Mouse (Mus musculus) midbrain, embryonic 16.5 days (tissue): Measurements from ENCODE around the gene Pigz. TPM values are rescaled to one million over a fixed set of nuclear protein-coding genes. Genes with fewer than 3 reads are reported as not detected.

Experiments used
- ATAC-seq: fragments of 200-750 bp; cut with Nextera tagmentation; 2 replicates; pipeline ENCODE4 v1.8.0; 2017; ENCODE audit warnings: moderate TSS enrichment
- H3K27ac ChIP-seq: fragments of 300-500 bp; sonication (generic); 2 replicates; pipeline ENCODE4 v1.5.1; 2014; ENCODE audit warnings: mild to moderate bottlenecking, low read length, mixed read lengths
- H3K27me3 ChIP-seq: fragments of 300-500 bp; sonication (generic); 2 replicates; pipeline ENCODE4 v1.6.1; 2014; ENCODE audit warnings: low read depth, low read length, mixed read lengths; ENCODE audit not compliant: control insufficient read depth, insufficient read depth
- H3K36me3 ChIP-seq: fragments of 300-500 bp; sonication (generic); 2 replicates; pipeline ENCODE4 v1.6.1; 2014; ENCODE audit warnings: mild to moderate bottlenecking, low read length, moderate library complexity, mixed read lengths; ENCODE audit not compliant: control insufficient read depth, insufficient read depth
- H3K4me1 ChIP-seq: fragments of 300-500 bp; sonication (generic); 2 replicates; pipeline ENCODE4 v1.6.1; 2014; ENCODE audit warnings: mild to moderate bottlenecking, low read length, mixed read lengths; ENCODE audit not compliant: control insufficient read depth, insufficient read depth
- H3K4me2 ChIP-seq: fragments of 300-500 bp; sonication (generic); 2 replicates; pipeline ENCODE4 v1.6.1; 2014; ENCODE audit warnings: mild to moderate bottlenecking, low read length, mixed read lengths
- H3K4me3 ChIP-seq: fragments of 300-500 bp; sonication (generic); 2 replicates; pipeline ENCODE4 v1.5.1; 2014; ENCODE audit warnings: low read depth, mild to moderate bottlenecking, low read length, moderate library complexity, mixed read lengths
- H3K9ac ChIP-seq: fragments of 300-500 bp; sonication (generic); 2 replicates; pipeline ENCODE4 v1.6.1; 2014; ENCODE audit warnings: low read depth, low read length, mixed read lengths
- H3K9me3 ChIP-seq: fragments of 300-500 bp; sonication (generic); replicated peaks from 2 replicates; pipeline ENCODE4 v1.6.1; 2014; ENCODE audit warnings: mild to moderate bottlenecking, low read length, mixed read lengths; ENCODE audit not compliant: control insufficient read depth, poor library complexity, severe bottlenecking
- WGBS: fragments of 180-500 bp; shearing (Covaris S2); extraction: QIAGEN DNeasy Blood & Tissue Kit; methylation state at CpG from one replicate; pipeline ENCODE4 v1.1.7; 2014; 5-methylcytosine and 5-hydroxymethylcytosine counted together
- microRNA-seq: library from miRNA; unstranded; fragments of <30 nt; microRNA quantifications from one replicate; pipeline ENCODE4, GENCODE M21; 2017
- polyA plus RNA-seq: library from polyadenylated mRNA; unstranded; fragments of >200 nt; fragmentation: Nextera tagmentation; extraction: Ambion mirVana; gene quantifications from 2 replicates; pipeline ENCODE4 v1.2.1, GENCODE M21; 2015

Pigz gene
- polyA plus RNA-seq, 1 experiment from 2014 or later = 3.5 TPM

DNA sequence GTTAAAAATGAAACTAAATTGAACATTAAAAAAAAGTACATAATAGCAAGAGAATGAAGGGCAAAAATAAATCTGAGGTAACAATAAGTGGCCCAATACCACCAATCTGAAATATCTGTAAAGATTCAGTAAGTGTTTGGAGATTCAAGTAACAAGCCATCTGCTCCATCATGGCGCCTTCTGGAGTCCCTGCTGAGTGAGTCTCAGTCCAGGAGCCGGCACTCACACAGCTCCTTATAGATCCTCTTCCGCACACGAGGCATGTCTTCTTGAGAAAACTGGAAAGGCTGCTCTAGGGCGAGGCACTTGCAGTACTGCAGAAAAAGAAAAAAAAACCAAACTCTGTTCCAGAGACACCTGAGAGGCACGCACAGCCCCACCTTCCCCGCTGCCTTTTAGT, 29.6 kb downstream of the Pigz start:
- WGBS = 90% methylated on average over 7 of the region's 7 CpGs

GRCm38 (mm10) chr16:31975258-31975657, 41.6 kb downstream of the Pigz start:
- no peak for ATAC-seq
- H3K9ac ChIP-seq = no peak overlapping the region
- H3K4me1 ChIP-seq = no peaks in the 10 kb centered on the region
- no peak overlapping the region for H3K4me3 ChIP-seq
- no peaks in the 10 kb centered on the region for H3K9me3 ChIP-seq
- H3K27ac ChIP-seq = no peak overlapping the region
- H3K36me3 ChIP-seq = peaks cover 21% of the 10 kb centered on the region
- no peak overlapping the region for H3K4me2 ChIP-seq
- 95% methylated on average over 4 of the region's 4 CpGs for WGBS
- no peaks in the 10 kb centered on the region for H3K27me3 ChIP-seq

More for the DNA sequence above, 29.6 kb downstream of the Pigz start:
- no peaks in the 10 kb centered on the region for H3K9me3 ChIP-seq
- no peaks in the 10 kb centered on the region for H3K4me1 ChIP-seq
- no peak for ATAC-seq
- peaks cover 43% of the 10 kb centered on the region for H3K36me3 ChIP-seq
- no peak overlapping the region for H3K4me3 ChIP-seq
- no peaks in the 10 kb centered on the region for H3K27me3 ChIP-seq
- H3K27ac ChIP-seq = no peak overlapping the region
- H3K4me2 ChIP-seq = no peak overlapping the region
- H3K9ac ChIP-seq = no peak overlapping the region

DNA sequence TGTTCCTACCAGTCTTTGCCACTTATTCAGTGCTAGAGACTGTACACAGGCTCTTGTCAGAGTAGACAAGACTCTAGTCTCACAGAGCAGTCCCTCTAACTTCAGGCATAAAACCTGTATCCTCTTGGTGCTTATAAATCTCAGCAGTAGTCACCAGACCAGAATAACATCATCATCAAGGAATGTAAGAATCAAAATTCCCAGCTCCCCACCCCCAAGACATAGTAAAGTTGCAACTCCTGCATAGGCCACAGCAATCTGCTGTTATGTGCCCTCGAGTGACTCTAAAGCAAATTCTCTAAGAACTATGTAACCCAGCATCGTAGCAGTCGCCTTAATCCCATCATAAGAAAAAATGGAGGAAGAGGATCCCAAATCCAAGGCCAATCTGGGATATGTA, 45.9 kb downstream of the Pigz start:
- no peak overlapping the region for H3K4me3 ChIP-seq

GRCm38 (mm10) chr16:31980946-31981345, 47.3 kb downstream of the Pigz start:
- no peak overlapping the region for H3K9ac ChIP-seq
- H3K27me3 ChIP-seq = no peaks in the 10 kb centered on the region
- no peak for ATAC-seq
- no peak overlapping the region for H3K4me3 ChIP-seq
- H3K27ac ChIP-seq = no peak overlapping the region
- H3K4me2 ChIP-seq = no peak overlapping the region
- WGBS = 80% methylated on average over 5 of the region's 5 CpGs
- H3K9me3 ChIP-seq = no peaks in the 10 kb centered on the region
- H3K36me3 ChIP-seq = peaks cover 15% of the 10 kb centered on the region
- no peaks in the 10 kb centered on the region for H3K4me1 ChIP-seq

More for the DNA sequence above, 45.9 kb downstream of the Pigz start:
- H3K27ac ChIP-seq = no peak overlapping the region
- H3K27me3 ChIP-seq = no peaks in the 10 kb centered on the region
- no peak overlapping the region for H3K4me2 ChIP-seq
- H3K9ac ChIP-seq = no peak overlapping the region
- no peaks in the 10 kb centered on the region for H3K4me1 ChIP-seq
- 94% methylated on average over 3 of the region's 3 CpGs for WGBS
- ATAC-seq = no peak
- no peaks in the 10 kb centered on the region for H3K9me3 ChIP-seq
- peaks cover 19% of the 10 kb centered on the region for H3K36me3 ChIP-seq

GRCm38 (mm10) chr16:31992039-31992438, 58.4 kb downstream of the Pigz start:
- no peak overlapping the region for H3K27ac ChIP-seq
- H3K9me3 ChIP-seq = no peaks in the 10 kb centered on the region
- no peak overlapping the region for H3K4me3 ChIP-seq
- H3K27me3 ChIP-seq = no peaks in the 10 kb centered on the region
- no peaks in the 10 kb centered on the region for H3K4me1 ChIP-seq
- no peak for ATAC-seq
- no peak overlapping the region for H3K4me2 ChIP-seq
- H3K9ac ChIP-seq = no peak overlapping the region
- 59% methylated on average over 1 of the region's 1 CpGs for whole genome bisulfite sequencing
- peaks cover 15% of the 10 kb centered on the region for H3K36me3 ChIP-seq

DNA sequence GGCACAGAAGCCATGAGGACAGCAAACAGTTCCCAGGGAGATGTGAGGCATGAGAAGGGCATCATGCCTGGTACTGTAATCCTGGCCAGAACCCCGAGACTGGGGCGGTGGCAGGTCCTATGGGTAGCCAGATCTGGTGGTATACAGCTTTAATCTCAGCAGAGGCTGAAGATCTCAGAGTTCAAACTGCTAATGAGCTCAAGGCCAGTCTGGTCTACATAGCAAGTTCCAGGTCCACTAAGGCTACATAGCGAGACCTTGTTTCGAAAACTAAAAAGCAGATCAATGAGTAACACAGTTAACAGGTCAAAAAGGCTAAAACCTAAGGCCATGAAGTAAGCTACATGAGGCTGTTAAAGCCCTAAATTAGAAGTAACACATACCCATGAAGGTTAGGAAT, 59.5 kb downstream of the Pigz start:
- Histone ChIP-seq H3K27ac (no peak overlapping the region), H3K36me3 (peaks cover 13% of the 10 kb centered on the region), H3K4me2 (no peak overlapping the region), H3K9me3 (no peaks in the 10 kb centered on the region), H3K4me3 (no peak overlapping the region), H3K4me1 (no peaks in the 10 kb centered on the region), H3K27me3 (no peaks in the 10 kb centered on the region), H3K9ac (no peak overlapping the region)
- no peak for ATAC-seq
- over 99% methylated on average over 4 of the region's 4 CpGs for WGBS

DNA sequence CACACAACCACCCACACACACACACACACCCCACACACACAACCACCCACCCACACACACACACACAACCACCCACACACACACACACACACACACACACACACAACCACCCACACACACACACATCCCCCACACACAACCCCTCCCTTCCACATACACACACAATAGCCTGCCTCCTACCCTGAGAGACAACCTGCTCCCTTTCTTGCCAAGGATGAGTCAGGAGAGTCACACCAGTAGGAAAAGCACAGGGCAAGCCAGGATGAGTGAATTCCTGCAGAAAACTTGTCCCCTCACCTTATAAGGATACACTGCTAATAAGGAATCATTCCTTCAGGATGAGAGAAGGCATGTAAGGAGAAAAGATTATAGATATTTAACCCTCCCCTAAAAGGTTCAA, 60.3 kb downstream of the Pigz start:
- Histone ChIP-seq H3K4me1 (no peaks in the 10 kb centered on the region), H3K9ac (no peak overlapping the region), H3K4me3 (no peak overlapping the region), H3K27ac (no peak overlapping the region), H3K9me3 (no peaks in the 10 kb centered on the region), H3K36me3 (peaks cover 7% of the 10 kb centered on the region), H3K4me2 (no peak overlapping the region), H3K27me3 (no peaks in the 10 kb centered on the region)
- ATAC-seq = no peak

Small RNA genes lying within 50 kb of the gene (microRNA-seq; reads per million reads assigned to microRNA genes)
- not detected for gene Gm26269

Other genes with a start within 250 kb of the Pigz start
- 0.07 and 0.28 TPM in 2 replicates for gene Meltf, start 55.0 kb upstream of the Pigz start, polyA plus RNA-seq
- gene 0610012G03Rik, start 14.6 kb downstream of the Pigz start, polyA plus RNA-seq = 114 and 117 TPM in 2 replicates
- gene Ncbp2, start 14.7 kb downstream of the Pigz start, polyA plus RNA-seq = 103 and 105 TPM in 2 replicates
- 15.3 and 16.7 TPM in 2 replicates for gene Senp5, start 69.4 kb downstream of the Pigz start, polyA plus RNA-seq
- gene Pak2, start 145.5 kb downstream of the Pigz start, polyA plus RNA-seq = 37.5 and 40.4 TPM in 2 replicates
- gene Pigx, start 165.9 kb downstream of the Pigz start, polyA plus RNA-seq = 104 and 107 TPM in 2 replicates
- gene Cep19, start 165.9 kb downstream of the Pigz start, polyA plus RNA-seq = 49.1 and 51.6 TPM in 2 replicates
- gene Nrros, start 231.7 kb downstream of the Pigz start, polyA plus RNA-seq = 6.7 and 6.8 TPM in 2 replicates
- not detected in 2 replicates for gene Bex6, start 246.0 kb downstream of the Pigz start, polyA plus RNA-seq